Mouse (Mus musculus) C2C12 (cell line): ENCODE measurements around the gene Tmem253.

Experiments used
- CTCF ChIP-seq: IDR thresholded peaks from one replicate; pipeline ENCODE4 v1.5.1; 2011; ENCODE audit not compliant: control insufficient read depth, insufficient read depth, insufficient read length
- FOSL1 ChIP-seq: IDR thresholded peaks from one replicate; pipeline ENCODE4 v1.8.0; 2011; ENCODE audit warnings: mild to moderate bottlenecking, low read length; ENCODE audit not compliant: poor library complexity, insufficient read depth, severe bottlenecking
- MYOG ChIP-seq: IDR thresholded peaks from one replicate; pipeline ENCODE4 v1.6.1; 2011; ENCODE audit not compliant: control insufficient read depth, insufficient read length; ENCODE audit errors: extremely low read depth
- USF1 ChIP-seq: IDR thresholded peaks from one replicate; pipeline ENCODE4 v1.6.1; 2011; ENCODE audit warnings: low read depth, mild to moderate bottlenecking, control low read depth, moderate library complexity

DNA sequence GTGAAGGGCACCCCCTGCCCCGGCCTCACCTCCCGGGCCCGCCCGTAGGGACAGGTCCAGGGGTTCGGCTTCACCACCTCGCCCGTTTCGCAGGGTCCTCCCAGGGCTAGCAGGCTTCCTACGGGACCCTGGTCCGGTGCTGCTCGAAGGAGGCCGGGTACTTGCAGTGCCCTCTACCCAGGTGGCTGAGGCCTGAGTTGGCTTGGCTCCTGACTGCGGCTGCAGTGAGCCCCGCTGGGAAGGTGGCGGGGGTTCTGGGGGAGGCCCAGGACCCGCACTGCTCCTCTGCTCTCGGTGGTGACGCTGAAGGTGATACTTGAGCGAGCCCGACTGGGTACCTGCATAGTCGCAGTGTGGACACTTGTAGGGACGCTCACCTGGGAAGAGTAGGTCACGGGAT, 8.7 kb upstream of the Tmem253 start:
- no peak for TF ChIP-seq MYOG
- TF ChIP-seq CTCF: no peak
- no peak for TF ChIP-seq FOSL1
- TF ChIP-seq USF1: no peak
